Mouse (Mus musculus): Measurements from ENCODE around the gene Mbd5. TPM values are rescaled to one million over a fixed set of nuclear protein-coding genes. Genes with fewer than 3 reads are reported as not detected.
A peak's percentile ranks its signal among the peaks of the same experiment; 100 is the strongest.

Gene Mbd5
- total and polyA plus RNA-seq, 2 experiments from 2014 or later, result 23.1 to 35.6 TPM

DNA sequence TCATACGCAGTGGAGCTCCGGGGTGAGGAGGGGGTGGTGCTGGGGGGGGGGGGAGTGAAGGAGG lies 776 bp downstream of the Mbd5 start, which contains the start of gene Orc4:
Orc4 (minus strand) TSS at position 26 of the 64 bp plus-strand sequence.
- 0% methylated on average over 2 of the region's 2 CpGs for WGBS
- H3K36me3 ChIP-seq (ENCODE audit: insufficient read depth), result no peaks in the 10 kb centered on the region

DNA sequence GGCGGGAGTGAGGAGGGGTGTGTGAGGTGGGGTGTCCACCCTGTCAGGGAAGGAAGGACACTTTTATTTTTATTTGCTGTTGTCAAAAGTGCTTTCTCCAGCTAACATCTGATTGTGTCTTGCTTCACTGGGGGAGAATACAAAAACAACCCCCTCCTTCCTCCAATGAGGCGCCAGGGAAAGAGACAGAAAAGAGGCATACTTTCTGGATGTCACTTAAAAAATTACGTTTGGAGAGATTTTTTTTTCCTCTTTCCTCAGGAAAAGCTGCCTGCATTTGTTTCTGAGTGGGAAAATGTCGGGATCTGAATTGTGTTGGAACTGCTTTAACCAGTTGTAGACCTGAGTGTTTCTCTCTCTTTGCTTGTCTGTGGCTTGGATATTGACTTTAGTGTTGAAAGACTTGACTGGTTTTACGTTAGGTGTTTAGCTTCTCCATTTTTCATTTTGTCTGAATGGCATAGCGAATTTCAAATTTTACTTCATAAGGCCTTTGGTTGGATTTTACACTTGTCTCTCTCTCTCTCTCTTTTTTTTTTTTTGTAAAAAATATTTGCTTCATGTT lies 1.1 kb downstream of the Mbd5 start:
- no peak for TF ChIP-seq CTCF (IDR thresholded peaks at IDR 0.05; ENCODE audit: low read depth)
- Histone ChIP-seq H3K4me2 (ENCODE audit: low read depth) (peak overlapping the region; percentile 62), H3K36me3 (ENCODE audit: insufficient read depth) (no peaks in the 10 kb centered on the region), H3K9ac (peak overlapping the region; percentile 96), H3K27ac (ENCODE audit: low read depth, low read length) (peak overlapping the region; percentile 97), H3K4me3 (ENCODE audit: low read depth, low read length) (peak overlapping the region; percentile 91), H3K9me3 (ENCODE audit: low read length) (no peaks in the 10 kb centered on the region), H3K27me3 (ENCODE audit: insufficient read depth, low read length) (no peaks in the 10 kb centered on the region), H3K4me1 (ENCODE audit: insufficient read depth) (peaks cover 13% of the 10 kb centered on the region; the same call in 1 of the 2 replicates)
- ATAC-seq (no peak), DNase-seq (peak; percentile 17)
- 8% methylated on average over 6 of the region's 6 CpGs for WGBS

More for the DNA sequence above, 776 bp downstream of the Mbd5 start, which contains the start of gene Orc4:
- Histone ChIP-seq H3K9ac (peak within 1 kb of the TSS; percentile 96), H3K4me3 (ENCODE audit: low read depth, low read length) (peak within 1 kb of the TSS; percentile 91), H3K27me3 (ENCODE audit: insufficient read depth, low read length) (no peaks in the 10 kb centered on the region), H3K27ac (ENCODE audit: low read depth, low read length) (peak within 1 kb of the TSS; percentile 97), H3K9me3 (ENCODE audit: low read length) (no peaks in the 10 kb centered on the region), H3K4me1 (ENCODE audit: insufficient read depth) (peaks cover 13% of the 10 kb centered on the region; the same call in 1 of the 2 replicates), H3K4me2 (ENCODE audit: low read depth) (peak within 1 kb of the TSS; percentile 62)
- TF ChIP-seq CTCF (IDR thresholded peaks at IDR 0.05; ENCODE audit: low read depth), result no peak
- no peak for DNase-seq
- no peak for ATAC-seq

DNA sequence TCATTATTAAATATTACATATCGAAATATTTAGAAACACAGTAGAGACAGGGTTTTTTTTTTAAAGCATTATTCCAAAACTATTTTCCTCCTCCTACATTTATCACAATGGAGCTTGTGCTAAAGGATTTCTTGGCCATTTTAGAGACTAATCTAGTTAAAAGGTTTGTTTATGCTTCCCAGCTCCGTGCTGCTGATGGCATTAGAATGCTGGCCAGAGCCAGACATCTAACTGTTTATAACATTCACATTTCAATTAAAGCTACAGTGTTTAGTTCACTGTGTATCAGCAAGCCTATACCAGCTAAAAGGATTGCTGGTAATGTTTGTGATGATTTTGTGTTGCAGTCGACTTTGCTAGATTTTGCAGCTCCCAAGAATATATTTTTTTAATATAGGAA lies 7.3 kb downstream of the Mbd5 start:
- Histone ChIP-seq H3K4me1 (ENCODE audit: insufficient read depth) (peaks cover 5% of the 10 kb centered on the region; the same call in 1 of the 2 replicates), H3K9ac (0 out of 2 replicates have a peak overlapping the region, but pooled peaks have one; percentile 25), H3K9me3 (ENCODE audit: low read length) (no peaks in the 10 kb centered on the region), H3K36me3 (ENCODE audit: insufficient read depth) (no peaks in the 10 kb centered on the region), H3K4me2 (ENCODE audit: low read depth) (no peak overlapping the region), H3K4me3 (ENCODE audit: low read depth, low read length) (no peak overlapping the region), H3K27ac (ENCODE audit: low read depth, low read length) (no peak overlapping the region), H3K27me3 (ENCODE audit: insufficient read depth, low read length) (no peaks in the 10 kb centered on the region)
- DNase-seq, result no peak
- no peak for TF ChIP-seq CTCF (IDR thresholded peaks at IDR 0.05; ENCODE audit: low read depth)
- WGBS, result 53% methylated on average over 3 of the region's 3 CpGs
- ATAC-seq, result no peak

DNA sequence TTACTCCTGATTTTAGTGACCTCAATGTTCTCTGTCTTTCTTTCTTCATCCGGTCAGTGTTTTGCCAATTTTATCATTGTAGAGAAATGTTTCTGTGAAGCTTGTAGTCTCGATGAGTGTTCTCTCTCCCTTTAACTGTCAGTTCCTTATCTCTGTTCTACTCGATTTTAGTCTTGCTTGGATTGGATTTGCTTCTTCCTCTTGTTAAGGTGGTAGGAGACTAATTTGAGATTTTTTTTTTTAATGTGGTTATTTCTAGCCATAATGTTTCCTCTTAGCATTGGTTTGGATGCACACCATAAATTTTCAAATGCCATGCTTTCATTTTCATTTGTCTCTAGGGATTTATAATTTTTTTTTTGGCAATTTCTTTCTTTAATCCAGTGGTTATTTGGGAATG lies 29.6 kb downstream of the Mbd5 start:
- Histone ChIP-seq H3K4me3 (ENCODE audit: low read depth, low read length) (no peak overlapping the region), H3K4me1 (ENCODE audit: insufficient read depth) (no peaks in the 10 kb centered on the region), H3K9ac (no peak overlapping the region), H3K4me2 (ENCODE audit: low read depth) (no peak overlapping the region), H3K9me3 (ENCODE audit: low read length) (no peaks in the 10 kb centered on the region), H3K27me3 (ENCODE audit: insufficient read depth, low read length) (no peaks in the 10 kb centered on the region), H3K27ac (ENCODE audit: low read depth, low read length) (no peak overlapping the region), H3K36me3 (ENCODE audit: insufficient read depth) (no peaks in the 10 kb centered on the region)
- no peak for TF ChIP-seq CTCF (IDR thresholded peaks at IDR 0.05; ENCODE audit: low read depth)
- DNase-seq (no peak), ATAC-seq (no peak)
- 85% methylated on average over 3 of the region's 3 CpGs for WGBS

DNA sequence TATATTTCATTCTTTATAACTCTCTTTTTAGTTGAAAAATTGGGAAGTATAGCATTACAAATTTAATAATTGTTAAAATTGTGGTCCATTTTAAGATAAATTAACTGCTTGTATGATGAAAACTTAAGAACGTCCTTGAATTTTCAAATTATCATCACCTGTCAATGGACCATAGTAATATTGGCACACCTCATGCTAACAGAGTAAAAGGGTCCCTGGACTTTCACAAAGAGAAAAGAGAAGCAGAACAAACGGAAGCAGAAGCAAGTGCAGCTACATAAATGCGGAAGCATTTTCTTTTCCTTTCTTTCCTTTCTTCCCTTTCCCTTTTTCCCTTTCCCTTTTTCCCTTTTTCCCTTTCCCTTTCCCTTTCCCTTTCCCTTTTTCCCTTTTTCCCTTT lies 41.0 kb downstream of the Mbd5 start:
- H3K4me3 ChIP-seq (ENCODE audit: low read depth, low read length), result no peak overlapping the region
- TF ChIP-seq CTCF (IDR thresholded peaks at IDR 0.05; ENCODE audit: low read depth), result no peak
- no peak for ATAC-seq
- no peaks in the 10 kb centered on the region for H3K36me3 ChIP-seq (ENCODE audit: insufficient read depth)
- no peaks in the 10 kb centered on the region for H3K9me3 ChIP-seq (ENCODE audit: low read length)
- H3K27ac ChIP-seq (ENCODE audit: low read depth, low read length), result no peak overlapping the region
- no peaks in the 10 kb centered on the region for H3K4me1 ChIP-seq (ENCODE audit: insufficient read depth)
- no peak overlapping the region for H3K9ac ChIP-seq
- no peaks in the 10 kb centered on the region for H3K27me3 ChIP-seq (ENCODE audit: insufficient read depth, low read length)
- WGBS, result 87% methylated on average over 3 of the region's 3 CpGs
- no peak for DNase-seq
- no peak overlapping the region for H3K4me2 ChIP-seq (ENCODE audit: low read depth)

DNA sequence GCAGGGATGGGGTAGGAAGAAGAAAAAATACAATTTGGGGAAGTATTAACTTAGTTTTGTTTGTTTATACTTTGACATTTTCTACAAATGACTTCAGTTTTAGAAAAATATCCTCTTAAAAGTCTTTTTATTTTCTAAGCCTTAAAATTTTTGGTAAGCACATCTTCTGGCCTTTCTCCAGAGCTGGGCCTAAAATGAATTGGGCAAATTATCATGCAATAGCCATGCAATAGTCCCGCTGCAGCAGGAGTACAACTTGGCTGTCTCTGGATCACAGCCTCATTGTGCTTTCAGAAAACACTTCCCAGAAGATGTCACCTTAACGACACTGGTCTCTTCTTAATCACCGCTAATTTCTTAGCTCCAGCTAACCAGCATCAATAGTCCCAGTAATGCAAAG lies 91.2 kb downstream of the Mbd5 start:
- WGBS, result 75% methylated on average over 3 of the region's 3 CpGs
- Histone ChIP-seq H3K9ac (no peak overlapping the region), H3K9me3 (ENCODE audit: low read length) (peaks cover 10% of the 10 kb centered on the region; the same call in 1 of the 2 replicates), H3K27ac (ENCODE audit: low read depth, low read length) (no peak overlapping the region), H3K4me3 (ENCODE audit: low read depth, low read length) (no peak overlapping the region), H3K27me3 (ENCODE audit: insufficient read depth, low read length) (no peaks in the 10 kb centered on the region), H3K36me3 (ENCODE audit: insufficient read depth) (no peaks in the 10 kb centered on the region), H3K4me1 (ENCODE audit: insufficient read depth) (no peaks in the 10 kb centered on the region), H3K4me2 (ENCODE audit: low read depth) (no peak overlapping the region)
- ATAC-seq (no peak), DNase-seq (no peak)
- no peak for TF ChIP-seq CTCF (IDR thresholded peaks at IDR 0.05; ENCODE audit: low read depth)

DNA sequence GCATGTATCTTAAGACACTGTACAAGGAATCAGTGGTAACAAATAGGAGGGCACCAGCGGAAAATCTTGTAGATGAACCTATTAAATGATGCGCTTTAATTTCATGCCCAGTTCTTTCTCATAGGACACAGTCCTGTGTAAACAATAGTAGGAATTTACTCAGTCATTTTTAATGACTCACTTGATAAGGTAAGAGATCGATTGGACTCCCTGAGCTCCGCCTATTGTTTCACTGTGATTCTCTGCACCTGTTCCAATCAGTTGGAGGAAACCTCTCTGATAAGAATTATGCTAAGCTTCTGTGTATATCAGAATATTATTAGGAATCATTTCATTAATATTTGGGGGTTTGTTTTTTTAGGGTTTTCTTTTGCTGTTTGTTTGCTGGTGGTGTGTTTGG lies 100.7 kb downstream of the Mbd5 start:
- no peak for TF ChIP-seq CTCF (IDR thresholded peaks at IDR 0.05; ENCODE audit: low read depth)
- Histone ChIP-seq H3K4me3 (ENCODE audit: low read depth, low read length) (no peak overlapping the region), H3K4me1 (ENCODE audit: insufficient read depth) (no peaks in the 10 kb centered on the region), H3K9ac (no peak overlapping the region), H3K9me3 (ENCODE audit: low read length) (no peaks in the 10 kb centered on the region), H3K4me2 (ENCODE audit: low read depth) (no peak overlapping the region), H3K27ac (ENCODE audit: low read depth, low read length) (no peak overlapping the region), H3K27me3 (ENCODE audit: insufficient read depth, low read length) (no peaks in the 10 kb centered on the region), H3K36me3 (ENCODE audit: insufficient read depth) (no peaks in the 10 kb centered on the region)
- WGBS, result 95% methylated on average over 4 of the region's 4 CpGs
- ATAC-seq (no peak), DNase-seq (no peak)

DNA sequence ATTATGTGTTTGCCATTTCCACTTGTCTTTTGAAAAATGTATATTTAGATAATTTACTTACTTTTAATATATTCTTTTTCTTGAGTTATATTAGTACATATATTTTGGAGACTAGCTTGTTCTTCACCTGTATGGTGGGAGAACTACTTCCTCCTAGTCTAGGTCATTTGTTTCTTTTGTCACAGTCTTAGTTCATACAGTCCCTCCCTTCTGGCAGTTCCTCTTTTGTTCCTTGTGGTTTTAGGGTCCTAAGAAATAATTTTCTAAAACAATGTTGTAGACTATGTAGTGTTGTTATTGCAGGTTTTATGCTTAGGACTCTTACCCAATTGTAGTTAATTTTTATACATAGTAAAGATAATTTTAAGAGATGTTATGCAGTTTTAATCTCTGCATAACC lies 118.6 kb downstream of the Mbd5 start:
- Histone ChIP-seq H3K4me3 (ENCODE audit: low read depth, low read length) (no peak overlapping the region), H3K27ac (ENCODE audit: low read depth, low read length) (no peak overlapping the region), H3K27me3 (ENCODE audit: insufficient read depth, low read length) (no peaks in the 10 kb centered on the region), H3K4me1 (ENCODE audit: insufficient read depth) (no peaks in the 10 kb centered on the region), H3K9me3 (ENCODE audit: low read length) (no peaks in the 10 kb centered on the region), H3K9ac (no peak overlapping the region), H3K4me2 (ENCODE audit: low read depth) (no peak overlapping the region), H3K36me3 (ENCODE audit: insufficient read depth) (no peaks in the 10 kb centered on the region)
- no peak for ATAC-seq
- no peak for DNase-seq
- TF ChIP-seq CTCF (IDR thresholded peaks at IDR 0.05; ENCODE audit: low read depth), result no peak

All from forebrain, postnatal 0 days (tissue).